Mouse (Mus musculus) small intestine, adult 2 months (tissue): ENCODE results near the gene Tubg1.

ENCODE experiments used
- CTCF ChIP-seq: fragments of 200-500 bp; IDR thresholded peaks from 2 replicates; pipeline ENCODE4 v1.5.1; 2012; ENCODE audit warnings: low read depth, mild to moderate bottlenecking, control low read depth, inconsistent platforms, low read length, moderate library complexity, mixed read lengths; ENCODE audit not compliant: insufficient replicate concordance, insufficient read length; ENCODE audit errors: extremely low read depth
- POLR2A ChIP-seq: fragments of 200-500 bp; IDR thresholded peaks from 2 replicates; pipeline ENCODE4 v1.6.1; 2012; ENCODE audit warnings: low read depth, mild to moderate bottlenecking, control low read depth, inconsistent platforms, low read length, moderate library complexity

GRCm38 (mm10) chr11:101171721-101172433, 52.1 kb downstream of the Tubg1 start:
- TF ChIP-seq CTCF (peak; percentile 18; the same call in 1 of the 2 replicates), POLR2A (peak; percentile 53)
